Mouse (Mus musculus) midbrain, embryonic 14.5 days (tissue): ENCODE data around the gene Gm21969. TPM values are rescaled to one million over a fixed set of nuclear protein-coding genes. Genes with fewer than 3 reads are reported as not detected.
A peak's percentile ranks its signal among the peaks of the same experiment; 100 is the strongest.

Experiments used
- ATAC-seq: fragments of 200-750 bp; cut with Nextera tagmentation; 2 replicates; pipeline ENCODE4 v1.8.0; 2017; ENCODE audit warnings: moderate number of reproducible peaks, moderate library complexity; ENCODE audit not compliant: low FRiP score, low TSS enrichment
- DNase-seq: peaks from one replicate; pipeline ENCODE4 v3.0.0-alpha.2; 2015
- H3K27ac ChIP-seq: fragments of 300-500 bp; sonication (generic); replicated peaks from 2 replicates; pipeline ENCODE4 v1.5.1; 2014; ENCODE audit warnings: mild to moderate bottlenecking, low read depth, low read length, moderate library complexity
- H3K27me3 ChIP-seq: fragments of 300-500 bp; sonication (generic); 2 replicates; pipeline ENCODE4 v1.6.1; 2014; ENCODE audit warnings: low read length, control low read depth, mixed read lengths; ENCODE audit not compliant: control insufficient read depth, insufficient read depth
- H3K36me3 ChIP-seq: fragments of 300-500 bp; sonication (generic); 2 replicates; pipeline ENCODE4 v1.6.1; 2014; ENCODE audit warnings: low read length, control low read depth; ENCODE audit not compliant: control insufficient read depth, insufficient read depth
- H3K4me1 ChIP-seq: fragments of 300-500 bp; sonication (generic); 2 replicates; pipeline ENCODE4 v1.6.1; 2014; ENCODE audit warnings: mild to moderate bottlenecking, antibody characterized with exemption, low read length, control low read depth; ENCODE audit not compliant: control insufficient read depth, insufficient read depth
- H3K4me2 ChIP-seq: fragments of 300-500 bp; sonication (generic); 2 replicates; pipeline ENCODE4 v1.6.1; 2014; ENCODE audit warnings: mild to moderate bottlenecking, low read length, moderate library complexity
- H3K4me3 ChIP-seq: fragments of 300-500 bp; sonication (generic); replicated peaks from 2 replicates; pipeline ENCODE4 v1.5.1; 2014; ENCODE audit warnings: low read depth, low read length
- H3K9ac ChIP-seq: fragments of 300-500 bp; sonication (generic); replicated peaks from 2 replicates; pipeline ENCODE4 v1.6.1; 2014; ENCODE audit warnings: mild to moderate bottlenecking, low read length, moderate library complexity
- H3K9me3 ChIP-seq: fragments of 300-500 bp; sonication (generic); 2 replicates; pipeline ENCODE4 v1.6.1; 2016; ENCODE audit warnings: low read length, control low read depth, mixed read lengths; ENCODE audit not compliant: control insufficient read depth
- WGBS: fragments of 180-500 bp; shearing (Covaris S2); extraction: QIAGEN DNeasy Blood & Tissue Kit; methylation state at CpG from one replicate; pipeline ENCODE4 v1.1.7; 2014; 5-methylcytosine and 5-hydroxymethylcytosine counted together
- polyA plus RNA-seq: library from polyadenylated mRNA; unstranded; fragments of >200 nt; fragmentation: Nextera tagmentation; extraction: Ambion mirVana; gene quantifications from 2 replicates; pipeline ENCODE4 v1.2.1, GENCODE M21; 2014

The Gm21969 gene
- polyA plus RNA-seq, 1 experiment from 2014 or later = not detected

DNA sequence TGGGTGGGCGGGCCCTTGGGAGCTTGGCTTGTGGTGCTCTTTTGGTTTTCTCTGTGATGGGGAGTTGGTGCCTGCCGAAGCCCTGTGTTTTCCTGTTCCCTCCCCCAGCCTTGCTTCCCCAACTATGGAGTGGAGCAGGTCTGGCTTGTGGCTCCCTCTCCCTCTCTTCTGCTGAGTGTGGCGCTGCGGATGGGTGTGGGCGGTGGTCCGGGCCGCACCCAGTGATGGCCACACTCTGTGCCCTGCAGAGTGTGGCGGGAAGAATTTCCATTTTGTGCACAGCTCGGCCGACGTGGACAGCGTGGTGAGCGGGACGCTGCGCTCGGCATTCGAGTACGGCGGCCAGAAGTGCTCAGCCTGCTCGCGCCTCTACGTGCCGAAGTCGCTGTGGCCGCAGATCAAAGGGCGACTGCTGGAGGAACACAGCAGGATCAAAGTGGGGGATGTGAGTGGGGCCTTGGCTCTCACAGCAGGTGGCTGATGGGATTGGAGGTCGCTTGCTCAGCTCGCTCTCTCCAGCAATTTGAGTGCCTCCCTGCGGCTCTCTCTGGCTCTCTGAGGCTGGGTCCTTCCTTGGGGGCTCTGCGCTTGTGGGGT is 38.9 kb downstream of the Gm21969 start:
- no peak overlapping the region for H3K27ac ChIP-seq
- peaks cover 10% of the 10 kb centered on the region for H3K36me3 ChIP-seq
- 0 out of 2 replicates have a peak overlapping the region, but pooled peaks have one; percentile 8 for H3K4me3 ChIP-seq
- 2% methylated on average over 30 of the region's 30 CpGs for WGBS
- peaks cover 22% of the 10 kb centered on the region; the same call in 1 of the 2 replicates for H3K4me1 ChIP-seq
- ATAC-seq = peak; percentile 38; the same call in 1 of the 2 replicates
- peak overlapping the region; percentile 20; the same call in 1 of the 2 replicates for H3K9ac ChIP-seq
- H3K9me3 ChIP-seq = no peaks in the 10 kb centered on the region
- H3K27me3 ChIP-seq = peaks cover 11% of the 10 kb centered on the region; the same call in 1 of the 2 replicates
- peak; percentile 80 for DNase-seq
- peak overlapping the region; percentile 48 for H3K4me2 ChIP-seq

DNA sequence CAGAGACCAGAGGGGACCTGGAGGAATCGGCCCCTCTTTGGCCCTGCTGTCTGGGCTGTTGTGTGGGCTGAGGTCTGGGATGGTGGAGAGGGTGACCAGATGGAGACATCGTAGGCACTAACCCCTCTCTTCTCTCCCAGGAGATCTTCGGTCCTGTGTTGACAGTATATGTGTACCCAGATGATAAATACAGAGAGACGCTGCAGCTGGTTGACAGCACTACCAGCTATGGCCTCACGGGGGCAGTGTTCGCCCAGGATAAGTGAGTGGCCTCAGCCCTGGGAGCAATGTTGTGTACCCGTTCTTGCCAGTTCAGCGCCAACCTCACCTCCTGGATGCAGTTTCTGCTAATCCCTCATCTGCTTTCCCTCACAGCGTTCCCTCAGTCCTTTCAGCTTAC is 41.0 kb downstream of the Gm21969 start:
- 22% methylated on average over 9 of the region's 9 CpGs for WGBS
- peaks cover 22% of the 10 kb centered on the region; the same call in 1 of the 2 replicates for H3K4me1 ChIP-seq
- no peaks in the 10 kb centered on the region for H3K9me3 ChIP-seq
- ATAC-seq (no peak), DNase-seq (peak; percentile 92)
- H3K9ac ChIP-seq = no peak overlapping the region
- no peak overlapping the region for H3K4me3 ChIP-seq
- peaks cover 14% of the 10 kb centered on the region for H3K36me3 ChIP-seq
- peaks cover 11% of the 10 kb centered on the region; the same call in 1 of the 2 replicates for H3K27me3 ChIP-seq
- no peak overlapping the region for H3K27ac ChIP-seq
- no peak overlapping the region for H3K4me2 ChIP-seq

DNA sequence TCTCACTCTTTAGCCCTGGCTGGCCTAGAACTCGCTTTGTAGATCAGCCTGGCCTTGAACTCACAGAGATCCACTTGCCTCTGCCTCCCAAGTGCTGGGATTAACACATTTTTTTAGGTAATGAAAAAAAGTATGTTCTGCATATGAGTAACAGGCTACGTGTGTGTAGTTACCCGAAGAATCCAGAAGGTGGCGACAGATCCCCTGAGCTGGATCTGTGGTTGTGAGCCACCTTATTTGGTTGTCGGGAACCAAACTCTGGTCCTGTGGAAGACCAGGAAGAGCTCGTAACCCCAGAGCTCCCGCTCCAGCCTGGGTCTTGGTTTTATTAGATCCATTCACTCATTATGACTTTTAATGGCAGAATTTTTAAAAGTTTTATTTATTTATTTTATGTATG is 43.9 kb downstream of the Gm21969 start:
- DNase-seq = no peak
- WGBS = 84% methylated on average over 7 of the region's 7 CpGs
- no peak for ATAC-seq

GRCm38 (mm10) chr4:139650086-139650743 is 47.2 kb downstream of the Gm21969 start:
- WGBS = 83% methylated on average over 15 of the region's 15 CpGs
- ATAC-seq (no peak), DNase-seq (no peak)

More for the DNA sequence above, 43.9 kb downstream of the Gm21969 start:
- no peak overlapping the region for H3K4me3 ChIP-seq
- peaks cover 14% of the 10 kb centered on the region for H3K36me3 ChIP-seq
- H3K27me3 ChIP-seq = peaks cover 11% of the 10 kb centered on the region; the same call in 1 of the 2 replicates
- no peak overlapping the region for H3K9ac ChIP-seq
- H3K27ac ChIP-seq = no peak overlapping the region
- H3K4me2 ChIP-seq = no peak overlapping the region
- no peaks in the 10 kb centered on the region for H3K9me3 ChIP-seq
- peaks cover 5% of the 10 kb centered on the region; the same call in 1 of the 2 replicates for H3K4me1 ChIP-seq

GRCm38 (mm10) chr4:139650907-139651306 is 47.9 kb downstream of the Gm21969 start:
- no peak overlapping the region for H3K4me2 ChIP-seq
- no peaks in the 10 kb centered on the region for H3K27me3 ChIP-seq
- no peak overlapping the region for H3K27ac ChIP-seq
- no peak for ATAC-seq
- no peaks in the 10 kb centered on the region for H3K4me1 ChIP-seq
- peaks cover 11% of the 10 kb centered on the region for H3K36me3 ChIP-seq
- H3K9me3 ChIP-seq = no peaks in the 10 kb centered on the region
- WGBS = 49% methylated on average over 11 of the region's 11 CpGs
- no peak for DNase-seq
- no peak overlapping the region for H3K9ac ChIP-seq
- H3K4me3 ChIP-seq = no peak overlapping the region

More at GRCm38 (mm10) chr4:139650086-139650743, 47.2 kb downstream of the Gm21969 start:
- peaks cover 11% of the 10 kb centered on the region for H3K36me3 ChIP-seq
- no peaks in the 10 kb centered on the region for H3K4me1 ChIP-seq
- H3K9ac ChIP-seq = no peak overlapping the region
- no peak overlapping the region for H3K27ac ChIP-seq
- H3K4me3 ChIP-seq = no peak overlapping the region
- H3K9me3 ChIP-seq = no peaks in the 10 kb centered on the region
- H3K27me3 ChIP-seq = no peaks in the 10 kb centered on the region
- H3K4me2 ChIP-seq = no peak overlapping the region

DNA sequence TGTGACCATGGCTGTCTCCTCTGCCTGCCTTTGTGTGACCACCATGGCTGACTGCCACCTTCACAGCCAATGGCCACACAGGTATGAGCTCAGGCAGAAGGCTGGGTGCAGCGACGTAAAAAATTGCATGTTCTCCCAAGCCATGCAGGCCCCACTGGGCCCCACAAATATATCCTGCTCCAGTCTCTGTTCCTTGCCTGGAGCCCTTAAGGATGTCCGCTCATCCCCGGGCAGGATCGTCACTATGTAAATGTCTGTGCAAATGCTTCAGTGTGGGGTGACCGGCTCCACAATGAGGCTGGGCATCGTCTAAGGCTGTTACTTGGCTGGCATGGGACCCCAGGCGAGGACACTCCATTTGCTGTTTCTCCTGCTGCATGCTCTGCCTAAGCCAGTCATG is 50.3 kb downstream of the Gm21969 start, which contains the start of gene Tas1r2:
TSS of gene Tas1r2 (plus strand) at position 301 of the 400 bp plus-strand sequence.
- 87% methylated on average over 8 of the region's 8 CpGs for WGBS
- H3K4me1 ChIP-seq = no peaks in the 10 kb centered on the region

GRCm38 (mm10) chr4:139661897-139662296 is 58.9 kb downstream of the Gm21969 start:
- H3K36me3 ChIP-seq = no peaks in the 10 kb centered on the region
- DNase-seq (no peak), ATAC-seq (no peak)
- no peaks in the 10 kb centered on the region for H3K27me3 ChIP-seq
- H3K9ac ChIP-seq = no peak overlapping the region
- no peaks in the 10 kb centered on the region for H3K4me1 ChIP-seq
- H3K27ac ChIP-seq = no peak overlapping the region
- no peak overlapping the region for H3K4me3 ChIP-seq
- peaks cover 4% of the 10 kb centered on the region; the same call in 1 of the 2 replicates for H3K9me3 ChIP-seq
- 87% methylated on average over 14 of the region's 14 CpGs for whole genome bisulfite sequencing
- H3K4me2 ChIP-seq = no peak overlapping the region

More for the DNA sequence above, 50.3 kb downstream of the Gm21969 start, which contains the start of gene Tas1r2:
- ATAC-seq = no peak
- Histone ChIP-seq H3K9me3 (peaks cover 3% of the 10 kb centered on the region; the same call in 1 of the 2 replicates), H3K9ac (no peak within 1 kb of the TSS), H3K4me3 (no peak within 1 kb of the TSS), H3K36me3 (peaks cover 5% of the 10 kb centered on the region), H3K4me2 (no peak within 1 kb of the TSS), H3K27ac (no peak within 1 kb of the TSS), H3K27me3 (no peaks in the 10 kb centered on the region)
- no peak for DNase-seq

- WGBS = 69% methylated on average over 6 of the region's 6 CpGs
- no peak overlapping the region for H3K27ac ChIP-seq
- H3K9ac ChIP-seq = no peak overlapping the region
- no peaks in the 10 kb centered on the region for H3K9me3 ChIP-seq
- no peak for ATAC-seq
- no peaks in the 10 kb centered on the region for H3K36me3 ChIP-seq
- DNase-seq = no peak
- no peak overlapping the region for H3K4me2 ChIP-seq
- no peaks in the 10 kb centered on the region for H3K4me1 ChIP-seq
- H3K27me3 ChIP-seq = no peaks in the 10 kb centered on the region
- no peak overlapping the region for H3K4me3 ChIP-seq
These were observed 64.6 kb downstream of the Gm21969 start for GRCm38 (mm10) chr4:139667632-139668031.
